In the genomic region with DNA sequence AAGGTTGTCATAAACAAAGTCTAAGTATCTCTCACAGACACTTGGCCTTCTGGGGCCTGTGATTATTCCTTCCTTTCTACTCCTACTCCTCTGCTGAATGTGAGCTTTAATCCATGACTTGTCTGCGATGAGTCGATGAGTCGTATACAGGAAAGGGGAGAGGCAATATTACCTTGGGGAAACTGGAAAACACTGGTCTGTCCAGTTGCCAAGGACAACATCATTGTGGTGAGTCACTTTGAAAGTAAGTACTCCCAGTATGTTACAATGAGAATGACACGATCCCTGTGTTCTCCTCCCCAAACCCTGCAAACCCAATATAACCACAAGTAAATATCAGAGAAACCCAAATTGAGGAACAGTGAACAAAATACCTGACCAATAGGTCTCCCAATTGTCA, we compare ENCODE assay signal across 20 mouse cellular contexts. TPM values are rescaled to one million over a fixed set of nuclear protein-coding genes. Genes with fewer than 3 reads are reported as not detected.
DNase-seq lines count a peak whose midpoint lies in the region; TF ChIP-seq lines count a peak whose summit lies in the region.
"Had no signal": no experiment of that assay in that cellular context is flagged by ENCODE, and none has a peak within 500 bp of the region (broad histone marks: within the 10 kb centered on the region; RNA-seq: fewer than 3 reads in every experiment).

No protein-coding gene starts in this region.

- H3ac ChIP-seq in C2C12 (ENCODE audit: control insufficient read depth, insufficient read length, low read depth) (no peak overlapping the region), myocyte (ENCODE audit: control insufficient read depth, insufficient read length) (no peak overlapping the region)

- no peak overlapping the region for H3K4me2 ChIP-seq in myocyte (ENCODE audit: low read depth)
- H3K4me2 ChIP-seq: embryonic facial prominence, embryonic 15.5 days; midbrain, embryonic 15.5 days; neural tube, embryonic 15.5 days; stomach, embryonic 15.5 days had no signal

- intact Hi-C loops in left cerebral cortex, postnatal 10 days (cut with DNase I) = no loop called here

- TF ChIP-seq CTCF in C2C12 (IDR thresholded peaks at IDR 0.05; ENCODE audit: control insufficient read depth, insufficient read depth, insufficient read length) = no peak

- H3K4me3 ChIP-seq in C2C12 (ENCODE audit: insufficient read depth, poor library complexity, severe bottlenecking) = no peak overlapping the region
- no peak overlapping the region for H3K4me3 ChIP-seq in myocyte
- H3K4me3 ChIP-seq: embryonic facial prominence, embryonic 15.5 days; heart, embryonic 10.5 days; layer of hippocampus, adult 2 months; midbrain, embryonic 15.5 days; neural tube, embryonic 15.5 days; stomach, embryonic 15.5 days had no signal

- H3K27me3 ChIP-seq in C2C12 (ENCODE audit: control insufficient read depth, insufficient read depth, insufficient read length) (no peaks in the 10 kb centered on the region), myocyte (ENCODE audit: control insufficient read depth, insufficient read depth, insufficient read length) (no peaks in the 10 kb centered on the region)
- H3K27me3 ChIP-seq: embryonic facial prominence, embryonic 15.5 days; midbrain, embryonic 15.5 days; neural tube, embryonic 15.5 days; stomach, embryonic 15.5 days had no signal

- H3K79me2 ChIP-seq in C2C12 (ENCODE audit: control insufficient read depth, insufficient read depth) (no peaks in the 10 kb centered on the region), myocyte (ENCODE audit: control insufficient read depth, insufficient read depth) (no peaks in the 10 kb centered on the region)

- H3K36me3 ChIP-seq in C2C12 (ENCODE audit: control insufficient read depth, insufficient read depth) (no peaks in the 10 kb centered on the region), myocyte (ENCODE audit: control insufficient read depth, insufficient read depth) (no peaks in the 10 kb centered on the region)
- H3K36me3 ChIP-seq: embryonic facial prominence, embryonic 15.5 days; heart, embryonic 10.5 days; midbrain, embryonic 15.5 days; neural tube, embryonic 15.5 days; stomach, embryonic 15.5 days had no signal

- no peaks in the 10 kb centered on the region for H3K79me3 ChIP-seq in C2C12 (ENCODE audit: low read depth)

- DNase-seq in adrenal gland, adult 2 months = peak; percentile 71
- no peak for DNase-seq in adrenal gland, adult 18-20 months (ENCODE audit: low spot score in 2 of 2)
- DNase-seq in adrenal gland, postnatal 10 days = peak; percentile 35
- no peak for DNase-seq in left cerebral cortex, postnatal 10 days (ENCODE audit: extremely low spot score in 1 of 2, low spot score in 2 of 2)
- DNase-seq in right cerebral cortex, postnatal 14 days = no peak
- DNase-seq: B cell, adult 2 months; cerebellum, adult 11-12 months; cerebellum, postnatal 25 days; heart, postnatal 10 days; kidney, adult 11 months; kidney, postnatal 14 days; layer of hippocampus, postnatal 36 days had no signal

- no peak for TF ChIP-seq POLR2A in myocyte (IDR thresholded peaks at IDR 0.05; ENCODE audit: insufficient read length, low read depth)

TF ChIP-seq in C2C12, 6 proteins besides CTCF, POLR2A, EP300 and RAD21:
- TF ChIP-seq MAX (IDR thresholded peaks at IDR 0.05) = no peak
- TF ChIP-seq MYOD1 (IDR thresholded peaks at IDR 0.05; ENCODE audit: control insufficient read depth, insufficient read length, low read depth) = peak; percentile 16
- TF ChIP-seq MYOG (IDR thresholded peaks at IDR 0.05; ENCODE audit: control insufficient read depth, extremely low read depth, insufficient read length) = no peak
- TF ChIP-seq CEBPB (IDR thresholded peaks at IDR 0.05; ENCODE audit: low read depth) = no peak
- peak; percentile 55 for TF ChIP-seq FOSL1 (IDR thresholded peaks at IDR 0.05; ENCODE audit: insufficient read depth, low read length, poor library complexity, severe bottlenecking)
- no peak for TF ChIP-seq USF1 (IDR thresholded peaks at IDR 0.05; ENCODE audit: low read depth)
TF ChIP-seq in C2C12: peak in this region for 2.

TF ChIP-seq in myocyte, 11 proteins besides CTCF, POLR2A, EP300 and RAD21:
- TF ChIP-seq CEBPB (IDR thresholded peaks at IDR 0.05; ENCODE audit: insufficient read depth, poor library complexity, severe bottlenecking) = 0 out of 2 replicates have a peak, but pooled peaks have one; percentile 14
- no peak for TF ChIP-seq MAX (IDR thresholded peaks at IDR 0.05; ENCODE audit: low read depth)

RNA-seq across cellular contexts. Expression of gene Dusp22, which starts 17.7 kb away (rescaled TPM):
- total RNA-seq in adrenal gland, adult 2 months (2021) = 10 to 100 TPM; 21.8 to 29.6 TPM
- polyA plus RNA-seq in adrenal gland, adult 2 months (2012; rRNA removed) = 7.6 and 9.5 TPM in 2 replicates
- 10 to 100 TPM; 23.7 to 25.4 TPM for total RNA-seq in adrenal gland, adult 18-20 months (2021)
- polyA plus RNA-seq in C2C12 (2012; fragmentation: generic; extraction: Trizol) (4.5 TPM), myocyte (2012; fragmentation: generic; extraction: Trizol) (10.4 TPM)
- 10 to 100 TPM; 37.7 to 46.2 TPM for total RNA-seq in adrenal gland, postnatal 10 days (2021)
- 10 to 100 TPM; 27.3 to 30.1 TPM for total RNA-seq in left cerebral cortex, postnatal 10 days (2021)

Comparison
In these comparisons a context has a peak if more than half of its experiments do, and no peak if none do; other contexts are left out.
1. DNase-seq: peak in adrenal gland, adult 2 months (single experiment) and adrenal gland, postnatal 10 days (single experiment); none in adrenal gland, adult 18-20 months (0 of 2), left cerebral cortex, postnatal 10 days (0 of 2) and right cerebral cortex, postnatal 14 days (single experiment).